Mouse (Mus musculus): ENCODE results near the gene Wnt8b. TPM values are rescaled to one million over a fixed set of nuclear protein-coding genes. Genes with fewer than 3 reads are reported as not detected.

Wnt8b gene
- total and polyA plus RNA-seq, 3 experiments = 0.05 TPM; not detected in 2

DNA sequence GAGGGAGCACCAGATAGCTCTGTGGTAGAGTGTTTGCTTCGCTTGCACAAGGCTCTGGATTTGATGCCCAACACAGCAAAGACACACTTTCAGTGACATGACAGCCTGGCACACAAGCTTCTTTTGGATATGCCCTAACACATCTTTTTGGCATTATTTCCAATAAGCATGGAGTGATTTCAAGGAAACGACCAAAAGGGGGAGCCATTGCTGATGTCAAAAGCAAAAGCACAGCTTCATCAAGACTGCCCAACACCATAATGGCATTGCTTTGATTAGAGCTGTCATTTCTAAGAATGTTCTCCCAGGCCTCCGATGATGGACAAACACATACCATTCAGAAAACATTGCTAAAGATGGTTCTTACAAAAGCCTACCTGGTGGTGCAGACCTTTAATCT is 16.7 kb upstream of the Wnt8b start:
- DNase-seq (ENCODE audit: low spot score) (no peak), ATAC-seq (ENCODE audit: extremely low read depth, insufficient number of reproducible peaks, low FRiP score, poor library complexity, severe bottlenecking) (no peak)
- no peaks in the 10 kb centered on the region for H3K36me3 ChIP-seq (replicated peaks)
- no peaks in the 10 kb centered on the region for H3K9me3 ChIP-seq (replicated peaks)
- TF ChIP-seq GATA1 (IDR thresholded peaks at IDR 0.05; ENCODE audit: borderline replicate concordance, low read length) (no peak), POLR2AphosphoS5 (IDR thresholded peaks at IDR 0.05; ENCODE audit: insufficient replicate concordance, low read depth, low read length) (no peak), GATA2 (IDR thresholded peaks at IDR 0.05; ENCODE audit: borderline replicate concordance, low read depth, low read length) (no peak), TAL1 (conservative IDR thresholded peaks at IDR 0.05; ENCODE audit: low read depth, low read length) (no peak), CTCF (IDR thresholded peaks at IDR 0.05; ENCODE audit: low read depth, low read length) (no peak)
- H3K4me1 ChIP-seq (ENCODE audit: insufficient read depth, low read depth, low read length) = no peaks in the 10 kb centered on the region
- H3K4me3 ChIP-seq (ENCODE audit: low read depth, low read length) = no peak overlapping the region
- H3K27me3 ChIP-seq (ENCODE audit: insufficient read depth, low read length) = 0 out of 2 replicates have a peak, but pooled peaks cover 8% of the 10 kb centered on the region

DNA sequence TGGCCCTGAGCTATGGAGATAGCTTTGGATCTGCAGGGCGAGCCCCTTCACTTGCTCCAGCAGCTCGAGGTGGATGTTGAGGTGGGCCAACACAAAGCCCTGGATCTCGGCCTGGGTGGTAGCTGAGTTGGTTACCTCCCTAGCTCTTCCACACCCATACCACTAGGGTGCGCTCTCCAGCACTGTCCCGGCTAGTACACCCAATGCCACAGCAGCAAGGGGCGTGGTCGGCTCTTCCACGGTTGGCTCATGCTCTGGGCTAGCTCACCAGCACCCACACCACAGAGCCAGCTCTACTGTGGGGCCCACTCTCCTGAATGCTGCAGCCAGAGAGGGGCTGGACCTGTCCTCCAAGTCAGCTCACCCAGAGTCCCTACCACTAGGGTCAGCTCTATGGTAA is 6.0 kb upstream of the Wnt8b start:
- H3K9me3 ChIP-seq (replicated peaks) = no peaks in the 10 kb centered on the region
- H3K4me3 ChIP-seq (ENCODE audit: low read depth, low read length) = no peak overlapping the region
- peaks cover 5% of the 10 kb centered on the region for H3K4me1 ChIP-seq (ENCODE audit: insufficient read depth, low read depth, low read length)
- H3K36me3 ChIP-seq (replicated peaks) = no peaks in the 10 kb centered on the region
- TF ChIP-seq CTCF (IDR thresholded peaks at IDR 0.05; ENCODE audit: low read depth, low read length) (peak; percentile 91), TAL1 (conservative IDR thresholded peaks at IDR 0.05; ENCODE audit: low read depth, low read length) (no peak), POLR2AphosphoS5 (IDR thresholded peaks at IDR 0.05; ENCODE audit: insufficient replicate concordance, low read depth, low read length) (no peak)
- peak; percentile 38 for DNase-seq (ENCODE audit: low spot score)
- ATAC-seq (ENCODE audit: extremely low read depth, insufficient number of reproducible peaks, low FRiP score, poor library complexity, severe bottlenecking) = 0 out of 2 replicates have a peak, but pooled peaks have one; percentile 45
- H3K27me3 ChIP-seq (ENCODE audit: insufficient read depth, low read length) = peaks cover 11% of the 10 kb centered on the region; the same call in 1 of the 2 replicates

DNA sequence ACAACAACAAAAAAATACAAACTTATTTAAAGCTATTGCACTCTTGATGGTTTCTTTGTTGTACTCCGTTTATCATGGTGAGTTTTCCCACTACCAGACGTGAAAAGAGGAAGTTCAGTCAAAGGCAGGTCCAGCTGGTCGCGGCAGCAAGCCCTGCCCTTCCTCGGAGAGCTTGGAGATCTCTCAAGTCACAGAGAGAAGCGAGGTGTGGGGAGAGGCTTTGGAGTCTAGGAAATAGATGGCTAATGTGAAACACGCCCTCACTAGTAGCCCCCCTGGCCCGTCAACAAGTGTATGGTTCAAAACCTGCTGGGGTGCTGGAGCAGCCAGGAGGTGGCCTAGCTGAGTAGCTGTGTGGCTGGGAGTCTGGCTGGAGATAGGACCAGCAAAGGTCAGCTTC is 3.2 kb downstream of the Wnt8b start:
- DNase-seq (ENCODE audit: low spot score) (no peak), ATAC-seq (ENCODE audit: extremely low read depth, insufficient number of reproducible peaks, low FRiP score, poor library complexity, severe bottlenecking) (no peak)
- no peaks in the 10 kb centered on the region for H3K4me1 ChIP-seq (ENCODE audit: insufficient read depth, low read depth, low read length)
- no peaks in the 10 kb centered on the region for H3K9me3 ChIP-seq (replicated peaks)
- H3K4me3 ChIP-seq (ENCODE audit: low read depth, low read length) = no peak overlapping the region
- peaks cover 15% of the 10 kb centered on the region for H3K27me3 ChIP-seq (ENCODE audit: insufficient read depth, low read length)
- TF ChIP-seq CTCF (IDR thresholded peaks at IDR 0.05; ENCODE audit: low read depth, low read length) = no peak
- no peak for TF ChIP-seq GATA1 (IDR thresholded peaks at IDR 0.05; ENCODE audit: borderline replicate concordance, low read length)
- no peak for TF ChIP-seq GATA2 (IDR thresholded peaks at IDR 0.05; ENCODE audit: borderline replicate concordance, low read depth, low read length)
- no peak for TF ChIP-seq TAL1 (conservative IDR thresholded peaks at IDR 0.05; ENCODE audit: low read depth, low read length)
- no peak for TF ChIP-seq POLR2AphosphoS5 (IDR thresholded peaks at IDR 0.05; ENCODE audit: insufficient replicate concordance, low read depth, low read length)
- no peaks in the 10 kb centered on the region for H3K36me3 ChIP-seq (replicated peaks)

DNA sequence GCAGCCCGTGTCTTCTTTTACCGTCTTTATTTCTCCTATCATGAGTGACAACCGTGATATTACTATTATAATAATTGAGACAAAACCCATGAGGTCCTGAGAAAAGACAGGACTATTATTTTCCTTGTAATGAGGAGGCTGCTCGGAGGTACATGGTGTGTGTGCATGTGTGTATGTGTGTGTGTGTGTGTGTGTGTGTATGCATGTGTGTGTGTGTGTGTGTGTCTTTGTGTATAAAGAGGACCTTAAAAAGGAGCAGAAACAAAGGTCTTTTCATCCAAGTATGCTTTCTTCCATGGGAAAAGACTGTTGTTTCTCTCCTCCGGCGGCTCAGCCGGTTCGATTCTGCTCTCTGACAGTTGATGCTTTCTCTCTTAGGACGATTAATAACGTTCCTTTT is 3.7 kb downstream of the Wnt8b start:
- TF ChIP-seq GATA2 (IDR thresholded peaks at IDR 0.05; ENCODE audit: borderline replicate concordance, low read depth, low read length) (no peak), GATA1 (IDR thresholded peaks at IDR 0.05; ENCODE audit: borderline replicate concordance, low read length) (no peak), TAL1 (conservative IDR thresholded peaks at IDR 0.05; ENCODE audit: low read depth, low read length) (no peak)
- H3K36me3 ChIP-seq (replicated peaks) = no peaks in the 10 kb centered on the region
- peaks cover 11% of the 10 kb centered on the region for H3K27me3 ChIP-seq (ENCODE audit: insufficient read depth, low read length)
- DNase-seq (ENCODE audit: low spot score) (no peak), ATAC-seq (ENCODE audit: extremely low read depth, insufficient number of reproducible peaks, low FRiP score, poor library complexity, severe bottlenecking) (no peak)
- H3K4me1 ChIP-seq (ENCODE audit: insufficient read depth, low read depth, low read length) = no peaks in the 10 kb centered on the region
- no peaks in the 10 kb centered on the region for H3K9me3 ChIP-seq (replicated peaks)
- no peak overlapping the region for H3K4me3 ChIP-seq (ENCODE audit: low read depth, low read length)

DNA sequence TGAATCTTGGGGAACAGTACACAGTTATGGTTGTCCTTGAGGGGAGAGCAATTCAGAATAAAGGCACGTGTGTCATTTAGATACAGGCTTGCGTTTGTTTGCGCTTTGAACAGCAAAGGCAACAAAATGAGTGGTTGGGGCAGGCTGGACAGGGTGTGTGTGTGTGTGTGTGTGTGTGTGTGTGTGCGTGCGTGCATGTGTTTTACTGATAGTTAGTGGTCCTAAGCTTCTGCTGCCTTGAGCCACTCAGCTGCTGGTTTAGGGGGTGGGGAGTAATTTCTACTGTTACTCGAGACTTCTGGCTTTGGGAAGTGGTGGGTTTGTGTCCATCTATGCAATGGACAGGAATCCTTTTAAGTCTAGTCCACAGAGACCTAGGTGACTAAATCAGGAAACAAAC is 5.7 kb downstream of the Wnt8b start:
- Histone ChIP-seq H3K36me3 (replicated peaks) (no peaks in the 10 kb centered on the region), H3K27me3 (ENCODE audit: insufficient read depth, low read length) (peaks cover 10% of the 10 kb centered on the region), H3K4me3 (ENCODE audit: low read depth, low read length) (no peak overlapping the region), H3K9me3 (replicated peaks) (no peaks in the 10 kb centered on the region), H3K4me1 (ENCODE audit: insufficient read depth, low read depth, low read length) (no peaks in the 10 kb centered on the region)
- TF ChIP-seq POLR2AphosphoS5 (IDR thresholded peaks at IDR 0.05; ENCODE audit: insufficient replicate concordance, low read depth, low read length) (no peak), GATA1 (IDR thresholded peaks at IDR 0.05; ENCODE audit: borderline replicate concordance, low read length) (no peak), TAL1 (conservative IDR thresholded peaks at IDR 0.05; ENCODE audit: low read depth, low read length) (no peak), GATA2 (IDR thresholded peaks at IDR 0.05; ENCODE audit: borderline replicate concordance, low read depth, low read length) (no peak), CTCF (IDR thresholded peaks at IDR 0.05; ENCODE audit: low read depth, low read length) (no peak)
- no peak for ATAC-seq (ENCODE audit: extremely low read depth, insufficient number of reproducible peaks, low FRiP score, poor library complexity, severe bottlenecking)
- no peak for DNase-seq (ENCODE audit: low spot score)

DNA sequence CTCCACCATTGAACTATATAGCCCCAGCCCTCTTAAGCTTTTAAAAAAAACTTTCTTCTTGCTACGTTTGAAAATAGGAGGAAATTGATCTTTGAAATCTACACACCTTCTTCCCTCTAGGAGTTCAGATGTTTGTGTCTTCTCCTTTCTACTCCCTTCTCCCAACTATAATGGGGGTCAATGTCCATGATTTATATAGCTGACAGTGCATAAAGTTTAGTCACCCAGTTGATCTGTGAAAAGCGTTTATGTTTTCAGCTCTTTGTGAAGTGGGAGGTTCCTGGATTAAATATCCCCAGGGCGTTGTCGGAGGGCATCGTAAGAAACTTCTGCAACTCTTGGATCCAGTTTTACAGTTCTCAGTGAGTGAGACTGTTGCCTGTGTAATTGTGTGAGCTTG is 7.0 kb downstream of the Wnt8b start:
- Histone ChIP-seq H3K4me1 (ENCODE audit: insufficient read depth, low read depth, low read length) (no peaks in the 10 kb centered on the region), H3K9me3 (replicated peaks) (no peaks in the 10 kb centered on the region), H3K36me3 (replicated peaks) (no peaks in the 10 kb centered on the region), H3K4me3 (ENCODE audit: low read depth, low read length) (no peak overlapping the region), H3K27me3 (ENCODE audit: insufficient read depth, low read length) (peaks cover 10% of the 10 kb centered on the region)
- ATAC-seq (ENCODE audit: extremely low read depth, insufficient number of reproducible peaks, low FRiP score, poor library complexity, severe bottlenecking) (no peak), DNase-seq (ENCODE audit: low spot score) (no peak)
- TF ChIP-seq CTCF (IDR thresholded peaks at IDR 0.05; ENCODE audit: low read depth, low read length) (no peak), POLR2AphosphoS5 (IDR thresholded peaks at IDR 0.05; ENCODE audit: insufficient replicate concordance, low read depth, low read length) (no peak), GATA2 (IDR thresholded peaks at IDR 0.05; ENCODE audit: borderline replicate concordance, low read depth, low read length) (no peak), TAL1 (conservative IDR thresholded peaks at IDR 0.05; ENCODE audit: low read depth, low read length) (no peak), GATA1 (IDR thresholded peaks at IDR 0.05; ENCODE audit: borderline replicate concordance, low read length) (no peak)

DNA sequence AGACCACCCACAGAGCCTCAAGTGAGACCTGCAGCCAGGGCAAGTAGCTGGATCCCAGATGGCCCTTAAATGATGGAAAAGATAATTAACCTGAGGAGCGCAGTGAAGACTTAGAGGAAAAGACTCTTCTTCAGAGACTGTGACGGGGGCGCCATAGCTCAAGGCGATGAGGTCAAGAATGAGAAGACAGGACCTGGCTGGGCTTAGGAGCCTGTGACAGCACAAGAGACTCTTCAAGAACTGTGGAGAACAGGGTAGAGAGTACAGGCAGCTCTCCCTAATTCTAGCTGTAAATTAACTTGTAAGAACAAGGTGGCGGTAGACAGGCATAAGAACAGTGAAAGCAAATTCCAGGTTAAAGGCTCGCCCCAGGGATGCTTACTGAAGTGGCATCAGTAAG is 8.7 kb downstream of the Wnt8b start:
- ATAC-seq (ENCODE audit: extremely low read depth, insufficient number of reproducible peaks, low FRiP score, poor library complexity, severe bottlenecking) (no peak), DNase-seq (ENCODE audit: low spot score) (no peak)
- no peak overlapping the region for H3K4me3 ChIP-seq (ENCODE audit: low read depth, low read length)
- no peaks in the 10 kb centered on the region for H3K9me3 ChIP-seq (replicated peaks)
- H3K27me3 ChIP-seq (ENCODE audit: insufficient read depth, low read length) = peaks cover 10% of the 10 kb centered on the region
- no peaks in the 10 kb centered on the region for H3K4me1 ChIP-seq (ENCODE audit: insufficient read depth, low read depth, low read length)
- TF ChIP-seq TAL1 (conservative IDR thresholded peaks at IDR 0.05; ENCODE audit: low read depth, low read length) = no peak
- no peak for TF ChIP-seq GATA2 (IDR thresholded peaks at IDR 0.05; ENCODE audit: borderline replicate concordance, low read depth, low read length)
- no peak for TF ChIP-seq POLR2AphosphoS5 (IDR thresholded peaks at IDR 0.05; ENCODE audit: insufficient replicate concordance, low read depth, low read length)
- no peak for TF ChIP-seq CTCF (IDR thresholded peaks at IDR 0.05; ENCODE audit: low read depth, low read length)
- no peak for TF ChIP-seq GATA1 (IDR thresholded peaks at IDR 0.05; ENCODE audit: borderline replicate concordance, low read length)
- H3K36me3 ChIP-seq (replicated peaks) = no peaks in the 10 kb centered on the region

Data from G1E (cell line).